8 mouse cellular contexts compared by ENCODE assay signal in the genomic region with DNA sequence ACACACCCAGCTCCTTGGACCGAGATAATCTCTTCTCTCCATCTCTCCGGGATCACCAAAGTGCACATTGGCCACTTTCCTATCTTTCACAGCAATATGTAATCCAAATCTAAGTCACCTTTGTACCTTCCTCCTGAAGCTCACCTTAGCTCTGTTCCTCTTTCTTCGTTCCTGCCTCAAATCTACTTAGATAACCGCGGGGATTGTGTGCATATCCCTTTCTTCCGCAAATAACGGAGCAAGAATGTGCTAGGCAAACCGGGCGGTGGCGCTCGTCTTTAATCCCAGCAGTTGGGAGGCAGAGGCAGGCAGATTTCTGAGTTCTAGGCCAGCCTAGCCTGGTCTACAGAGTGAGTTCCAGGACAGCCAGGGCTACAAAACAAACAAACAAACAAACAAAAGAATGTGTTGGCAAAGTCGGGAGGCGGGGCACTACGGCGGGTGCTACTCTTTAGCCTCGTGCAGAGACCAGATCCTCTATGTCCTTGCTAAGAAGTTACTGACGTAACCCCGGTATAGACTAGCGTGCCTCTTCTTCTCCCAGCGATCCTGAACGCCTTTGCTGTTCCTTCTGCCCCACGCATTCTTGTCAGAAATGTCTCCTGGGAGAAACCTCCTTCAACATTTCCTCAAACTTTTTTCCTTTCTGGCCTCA. TPM values are rescaled to one million over a fixed set of nuclear protein-coding genes. Genes with fewer than 3 reads are reported as not detected.
DNase-seq lines count a peak whose midpoint lies in the region; ATAC-seq lines count a peak whose summit lies in the region.

No protein-coding gene starts in this region.

- peaks cover 41% of the 10 kb centered on the region for H3K4me1 ChIP-seq in forebrain, embryonic 13.5 days
- peaks cover 25% of the 10 kb centered on the region for H3K4me1 ChIP-seq in limb, embryonic 10.5 days
- H3K4me1 ChIP-seq in midbrain, embryonic 13.5 days (replicated peaks): peaks cover 36% of the 10 kb centered on the region

- peak overlapping the region; percentile 96 for H3K4me2 ChIP-seq in forebrain, embryonic 13.5 days
- H3K4me2 ChIP-seq in midbrain, embryonic 13.5 days (replicated peaks): peak overlapping the region; percentile 97

- H3K27me3 ChIP-seq in forebrain, embryonic 13.5 days: no peaks in the 10 kb centered on the region
- H3K27me3 ChIP-seq in limb, embryonic 10.5 days (ENCODE audit: low read depth, poor library complexity, severe bottlenecking): no peaks in the 10 kb centered on the region
- H3K27me3 ChIP-seq in midbrain, embryonic 13.5 days: no peaks in the 10 kb centered on the region

- peaks cover 45% of the 10 kb centered on the region for H3K36me3 ChIP-seq in forebrain, embryonic 13.5 days (ENCODE audit: poor library complexity, severe bottlenecking)
- peaks cover 65% of the 10 kb centered on the region for H3K36me3 ChIP-seq in limb, embryonic 10.5 days
- peaks cover 36% of the 10 kb centered on the region for H3K36me3 ChIP-seq in midbrain, embryonic 13.5 days

- H3K9me3 ChIP-seq in forebrain, embryonic 13.5 days (replicated peaks): no peaks in the 10 kb centered on the region
- no peaks in the 10 kb centered on the region for H3K9me3 ChIP-seq in limb, embryonic 10.5 days (replicated peaks)
- no peaks in the 10 kb centered on the region for H3K9me3 ChIP-seq in midbrain, embryonic 13.5 days

- H3K4me3 ChIP-seq in forebrain, embryonic 13.5 days: peak overlapping the region; percentile 94
- peak overlapping the region; percentile 78 for H3K4me3 ChIP-seq in limb, embryonic 10.5 days
- peak overlapping the region; percentile 97 for H3K4me3 ChIP-seq in midbrain, embryonic 13.5 days (replicated peaks)

- peak; percentile 17; the same call in 1 of the 2 replicates for ATAC-seq in forebrain, embryonic 13.5 days
- peak; percentile 59 for ATAC-seq in midbrain, embryonic 13.5 days

- WGBS in forebrain, embryonic 13.5 days: 35% methylated on average over 22 of the region's 22 CpGs
- WGBS in limb, embryonic 10.5 days: 41% methylated on average over 22 of the region's 22 CpGs
- 36% methylated on average over 22 of the region's 22 CpGs for WGBS in midbrain, embryonic 13.5 days

- peak; percentile 26 for DNase-seq in adrenal gland, postnatal 14 days
- DNase-seq in adrenal gland, adult 18-20 months (ENCODE audit: low spot score in 2 of 2): no peak
- DNase-seq in ES-CJ7 (ENCODE audit: low read depth, low spot score): peak; percentile 39
- no peak for DNase-seq in limb, embryonic 10.5 days (ENCODE audit: low spot score)
- no peak for DNase-seq in urinary bladder, postnatal 36 days (ENCODE audit: low spot score in 2 of 2)
- DNase-seq in frontal cortex, adult 2 months (ENCODE audit: extremely low spot score in 1 of 2, low spot score in 1 of 2): no peak

- peak overlapping the region; percentile 65 for H3K27ac ChIP-seq in forebrain, embryonic 13.5 days
- peak overlapping the region; percentile 99 for H3K27ac ChIP-seq in limb, embryonic 10.5 days
- H3K27ac ChIP-seq in midbrain, embryonic 13.5 days: peak overlapping the region; percentile 58

- peak overlapping the region; percentile 59 for H3K9ac ChIP-seq in forebrain, embryonic 13.5 days
- H3K9ac ChIP-seq in midbrain, embryonic 13.5 days (replicated peaks): peak overlapping the region; percentile 66

RNA-seq across cellular contexts. Expression of a gene that starts 0.7 kb away (rescaled TPM):
- total RNA-seq in adrenal gland, postnatal 14 days (2021): 78.8 and 84.9 TPM in 2 replicates
- 10 to 100 TPM; 61.1 to 82.0 TPM for total RNA-seq in adrenal gland, adult 18-20 months (2021)
- polyA plus RNA-seq in forebrain, embryonic 13.5 days (2015; fragmentation: Nextera tagmentation; extraction: Ambion mirVana): 367 and 402 TPM in 2 replicates
- polyA plus RNA-seq in limb, embryonic 10.5 days (2016; fragmentation: Nextera tagmentation; extraction: Ambion mirVana): 471 and 496 TPM in 2 replicates
- polyA plus RNA-seq in midbrain, embryonic 13.5 days (2015; fragmentation: Nextera tagmentation; extraction: Ambion mirVana): 370 and 374 TPM in 2 replicates
- polyA plus RNA-seq in frontal cortex, adult 2 months (2012; rRNA removed): 269 and 276 TPM in 2 replicates

RNA-seq across cellular contexts. Expression of a gene that starts 12.8 kb away (rescaled TPM):
- total RNA-seq in adrenal gland, postnatal 14 days (2021): 505 and 573 TPM in 2 replicates
- total RNA-seq in adrenal gland, adult 18-20 months (2021): 100 to 1,000 TPM; 249 to 330 TPM
- 59.6 and 62.5 TPM in 2 replicates for polyA plus RNA-seq in forebrain, embryonic 13.5 days (2015; fragmentation: Nextera tagmentation; extraction: Ambion mirVana)
- polyA plus RNA-seq in limb, embryonic 10.5 days (2016; fragmentation: Nextera tagmentation; extraction: Ambion mirVana): 87.9 and 104 TPM in 2 replicates
- 45.5 and 45.9 TPM in 2 replicates for polyA plus RNA-seq in midbrain, embryonic 13.5 days (2015; fragmentation: Nextera tagmentation; extraction: Ambion mirVana)
- polyA plus RNA-seq in frontal cortex, adult 2 months (2012; rRNA removed): 50.0 and 55.9 TPM in 2 replicates

RNA-seq across cellular contexts. Expression of a gene that starts 29.2 kb away (rescaled TPM):
- 1.8 and 2.5 TPM in 2 replicates for total RNA-seq in adrenal gland, postnatal 14 days (2021)
- total RNA-seq in adrenal gland, adult 18-20 months (2021): 1 to 10 TPM; 2.8 to 4.0 TPM
- 4.4 and 4.7 TPM in 2 replicates for polyA plus RNA-seq in forebrain, embryonic 13.5 days (2015; fragmentation: Nextera tagmentation; extraction: Ambion mirVana)
- 1.7 and 2.7 TPM in 2 replicates for polyA plus RNA-seq in limb, embryonic 10.5 days (2016; fragmentation: Nextera tagmentation; extraction: Ambion mirVana)
- 6.8 and 6.9 TPM in 2 replicates for polyA plus RNA-seq in midbrain, embryonic 13.5 days (2015; fragmentation: Nextera tagmentation; extraction: Ambion mirVana)
- 18.3 and 22.9 TPM in 2 replicates for polyA plus RNA-seq in frontal cortex, adult 2 months (2012; rRNA removed)

RNA-seq across cellular contexts. Expression of a gene that starts 56.4 kb away (rescaled TPM):
- 16.2 and 19.4 TPM in 2 replicates for total RNA-seq in adrenal gland, postnatal 14 days (2021)
- 10 to 100 TPM; 21.9 to 23.1 TPM for total RNA-seq in adrenal gland, adult 18-20 months (2021)
- polyA plus RNA-seq in forebrain, embryonic 13.5 days (2015; fragmentation: Nextera tagmentation; extraction: Ambion mirVana): 38.8 and 39.8 TPM in 2 replicates
- polyA plus RNA-seq in limb, embryonic 10.5 days (2016; fragmentation: Nextera tagmentation; extraction: Ambion mirVana): 35.0 and 38.7 TPM in 2 replicates
- polyA plus RNA-seq in midbrain, embryonic 13.5 days (2015; fragmentation: Nextera tagmentation; extraction: Ambion mirVana): 44.0 and 45.1 TPM in 2 replicates
- polyA plus RNA-seq in frontal cortex, adult 2 months (2012; rRNA removed): 86.1 and 86.4 TPM in 2 replicates

RNA-seq across cellular contexts. Expression of a gene that starts 56.5 kb away (rescaled TPM):
- total RNA-seq in adrenal gland, postnatal 14 days (2021): 55.8 and 59.0 TPM in 2 replicates
- total RNA-seq in adrenal gland, adult 18-20 months (2021): 10 to 100 TPM; 85.8 to 86.4 TPM
- 52.3 and 56.7 TPM in 2 replicates for polyA plus RNA-seq in forebrain, embryonic 13.5 days (2015; fragmentation: Nextera tagmentation; extraction: Ambion mirVana)
- polyA plus RNA-seq in limb, embryonic 10.5 days (2016; fragmentation: Nextera tagmentation; extraction: Ambion mirVana): 68.8 and 76.1 TPM in 2 replicates
- 48.3 and 54.9 TPM in 2 replicates for polyA plus RNA-seq in midbrain, embryonic 13.5 days (2015; fragmentation: Nextera tagmentation; extraction: Ambion mirVana)
- polyA plus RNA-seq in frontal cortex, adult 2 months (2012; rRNA removed): 85.4 and 95.8 TPM in 2 replicates

Comparison
In these comparisons a context has a peak if more than half of its experiments do, and no peak if none do; other contexts are left out.
1. DNase-seq: peak in adrenal gland, postnatal 14 days (single experiment) and ES-CJ7 (single experiment); none in adrenal gland, adult 18-20 months (0 of 2), limb, embryonic 10.5 days (single experiment), urinary bladder, postnatal 36 days (0 of 2) and frontal cortex, adult 2 months (0 of 2).
2. Peak in every context shown above with its lines, with median percentiles within 50 percentile points of each other: H3K27ac ChIP-seq and H3K4me3 ChIP-seq.